Mouse (Mus musculus) intestine, embryonic 16.5 days (tissue): ENCODE data around the gene Spata18. TPM values are rescaled to one million over a fixed set of nuclear protein-coding genes. Genes with fewer than 3 reads are reported as not detected.
A peak's percentile ranks its signal among the peaks of the same experiment; 100 is the strongest.

Experiments
- ATAC-seq: fragments of 200-750 bp; cut with Nextera tagmentation; 2 replicates; pipeline ENCODE4 v1.8.0; 2017; ENCODE audit warnings: moderate TSS enrichment, moderate library complexity
- H3K27ac ChIP-seq: fragments of 300-500 bp; sonication (generic); 2 replicates; pipeline ENCODE4 v1.5.1; 2014; ENCODE audit warnings: mild to moderate bottlenecking, low read length
- H3K27me3 ChIP-seq: fragments of 300-500 bp; sonication (generic); replicated peaks from 2 replicates; pipeline ENCODE4 v1.6.1; 2014; ENCODE audit warnings: low read length, control low read depth, mixed read lengths; ENCODE audit not compliant: control insufficient read depth, insufficient read depth
- H3K36me3 ChIP-seq: fragments of 300-500 bp; sonication (generic); 2 replicates; pipeline ENCODE4 v1.6.1; 2014; ENCODE audit warnings: low read length, control low read depth; ENCODE audit not compliant: control insufficient read depth, insufficient read depth
- H3K4me1 ChIP-seq: fragments of 300-500 bp; sonication (generic); 2 replicates; pipeline ENCODE4 v1.6.1; 2014; ENCODE audit warnings: low read length, control low read depth, mixed read lengths; ENCODE audit not compliant: control insufficient read depth, insufficient read depth
- H3K4me2 ChIP-seq: fragments of 300-500 bp; sonication (generic); 2 replicates; pipeline ENCODE4 v1.6.1; 2014; ENCODE audit warnings: low read depth, low read length, control low read depth
- H3K4me3 ChIP-seq: fragments of 300-500 bp; sonication (generic); 2 replicates; pipeline ENCODE4 v1.5.1; 2014; ENCODE audit warnings: mild to moderate bottlenecking, low read length
- H3K9ac ChIP-seq: fragments of 300-500 bp; sonication (generic); 2 replicates; pipeline ENCODE4 v1.6.1; 2014; ENCODE audit warnings: low read depth, low read length
- H3K9me3 ChIP-seq: fragments of 300-500 bp; sonication (generic); 2 replicates; pipeline ENCODE4 v1.6.1; 2016; ENCODE audit warnings: low read length, control low read depth; ENCODE audit not compliant: control insufficient read depth
- WGBS: fragments of 180-500 bp; shearing (Covaris S2); extraction: QIAGEN DNeasy Blood & Tissue Kit; methylation state at CpG from one replicate; pipeline ENCODE4 v1.1.7; 2014; 5-methylcytosine and 5-hydroxymethylcytosine counted together
- polyA plus RNA-seq: library from polyadenylated mRNA; unstranded; fragments of >200 nt; fragmentation: Nextera tagmentation; extraction: Ambion mirVana; gene quantifications from 2 replicates; pipeline ENCODE4 v1.2.1, GENCODE M21; 2015

Gene Spata18
- 0.31 and 0.55 TPM in 2 replicates for polyA plus RNA-seq

DNA sequence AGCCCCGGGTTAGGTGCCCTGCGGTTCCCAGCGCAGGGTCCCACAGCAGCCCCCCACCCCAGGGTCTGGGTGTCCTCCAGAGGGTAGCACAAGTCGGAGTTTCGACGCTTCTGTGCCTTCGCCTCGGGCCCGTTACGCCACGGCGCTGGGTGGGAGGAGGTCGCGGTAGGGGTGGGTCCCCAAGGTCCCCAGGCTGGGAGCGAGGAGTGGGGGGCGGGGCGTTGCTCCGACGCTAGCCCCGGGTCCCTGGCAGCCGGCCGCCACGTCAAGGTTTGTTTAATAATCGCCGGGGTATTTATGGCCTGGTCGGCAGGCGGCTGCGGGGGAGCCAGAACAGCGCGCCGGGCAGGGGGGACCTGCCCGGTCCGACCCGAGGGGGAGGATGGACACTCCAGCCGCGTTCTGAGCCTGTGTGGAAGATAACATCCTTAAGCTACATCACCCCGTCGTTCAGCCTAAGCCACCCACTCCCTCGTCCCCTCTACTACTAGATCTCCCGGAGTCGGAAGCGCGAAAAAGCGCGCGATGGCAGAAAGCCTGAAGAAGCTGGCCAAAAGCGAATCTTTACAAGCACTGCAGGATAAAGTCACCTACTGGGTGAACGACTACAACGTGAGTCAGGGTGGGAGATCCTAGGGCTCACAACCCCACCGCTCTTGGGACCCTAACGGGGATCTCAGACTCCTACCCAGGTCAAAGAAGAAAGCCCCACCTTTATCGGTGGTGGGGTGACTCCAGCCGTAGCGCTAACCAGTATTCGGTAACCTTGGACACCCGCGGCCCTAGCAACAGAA is at the start of gene Spata18:
TSS of gene Spata18 (plus strand) at position 319 of the 794 bp plus-strand sequence.
- Histone ChIP-seq H3K4me3 (peak within 1 kb of the TSS; percentile 53), H3K9ac (peak within 1 kb of the TSS; percentile 61), H3K36me3 (no peaks in the 10 kb centered on the region), H3K4me1 (peaks cover 21% of the 10 kb centered on the region), H3K9me3 (no peaks in the 10 kb centered on the region), H3K27ac (no peak within 1 kb of the TSS), H3K27me3 (peaks cover 42% of the 10 kb centered on the region), H3K4me2 (peak within 1 kb of the TSS; percentile 89)
- no peak for ATAC-seq
- under 1% methylated on average over 57 of the region's 57 CpGs for WGBS

DNA sequence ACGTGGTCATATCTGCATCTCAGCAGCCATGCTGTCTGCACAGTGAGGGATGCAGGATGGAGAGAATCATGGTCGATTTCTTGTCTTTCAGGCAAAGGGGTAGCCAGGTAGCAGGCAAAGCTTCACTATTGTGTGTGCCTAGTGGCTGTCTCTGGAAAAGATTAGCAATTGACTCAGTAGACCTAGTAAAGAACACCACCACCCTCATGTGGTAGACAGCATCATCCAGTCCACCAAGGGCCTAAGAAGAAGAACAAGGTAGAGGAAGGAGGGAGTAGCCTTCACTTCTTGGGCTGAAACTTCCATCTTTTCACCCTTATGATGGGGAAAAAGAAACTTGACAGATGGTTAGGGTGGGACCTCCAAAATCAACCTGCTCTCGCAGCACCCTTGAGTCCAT is 48.3 kb upstream of the Spata18 start:
- Histone ChIP-seq H3K27ac (no peak overlapping the region), H3K4me1 (no peaks in the 10 kb centered on the region), H3K9me3 (no peaks in the 10 kb centered on the region), H3K27me3 (no peaks in the 10 kb centered on the region), H3K9ac (no peak overlapping the region), H3K4me3 (no peak overlapping the region), H3K4me2 (no peak overlapping the region), H3K36me3 (no peaks in the 10 kb centered on the region)
- no peak for ATAC-seq
- WGBS: 82% methylated on average over 3 of the region's 3 CpGs

DNA sequence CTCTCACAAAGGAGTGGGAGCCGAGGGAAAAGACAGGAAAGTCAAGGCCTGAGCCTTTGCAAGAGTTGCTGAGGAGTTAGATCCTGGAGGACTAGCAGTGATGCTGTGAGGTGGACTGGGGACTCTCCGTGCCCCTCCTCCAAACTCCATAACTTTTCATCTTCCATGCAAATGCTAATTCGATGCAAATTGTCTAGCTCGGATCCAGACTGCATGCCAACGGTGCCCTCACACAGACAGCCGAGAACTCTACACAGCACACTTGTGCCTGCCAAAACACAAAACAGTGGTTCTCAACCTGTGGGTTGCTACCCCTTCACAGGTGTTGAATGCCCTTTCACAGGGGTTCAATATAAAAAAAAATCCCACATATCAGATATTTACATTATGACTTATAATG is 46.6 kb upstream of the Spata18 start:
- Histone ChIP-seq H3K4me2 (no peak overlapping the region), H3K27me3 (no peaks in the 10 kb centered on the region), H3K36me3 (no peaks in the 10 kb centered on the region), H3K27ac (no peak overlapping the region), H3K4me1 (no peaks in the 10 kb centered on the region), H3K9ac (no peak overlapping the region), H3K9me3 (no peaks in the 10 kb centered on the region), H3K4me3 (no peak overlapping the region)
- no peak for ATAC-seq
- 86% methylated on average over 6 of the region's 6 CpGs for whole genome bisulfite sequencing

DNA sequence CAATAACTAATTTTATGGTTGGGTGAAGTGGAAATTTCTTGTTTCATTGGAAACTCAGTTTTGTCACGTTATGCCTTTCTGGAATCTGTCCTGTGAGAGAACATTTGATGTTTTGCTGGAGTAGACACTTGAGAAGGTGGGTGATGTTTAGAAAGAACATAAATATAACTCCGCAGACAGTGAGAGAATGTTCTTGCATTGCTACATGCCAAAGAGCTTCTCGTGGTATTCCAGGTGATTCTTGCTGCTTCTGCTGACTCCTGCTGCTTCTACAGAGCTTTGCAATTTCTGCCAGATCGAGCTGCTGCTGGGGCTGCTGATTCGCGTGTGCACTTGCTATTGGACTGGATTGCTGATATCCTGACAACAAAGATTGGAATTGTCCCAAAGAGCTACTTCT is 46.2 kb upstream of the Spata18 start:
- Histone ChIP-seq H3K4me2 (no peak overlapping the region), H3K27ac (no peak overlapping the region), H3K4me1 (no peaks in the 10 kb centered on the region), H3K27me3 (no peaks in the 10 kb centered on the region), H3K9ac (no peak overlapping the region), H3K9me3 (no peaks in the 10 kb centered on the region), H3K36me3 (no peaks in the 10 kb centered on the region), H3K4me3 (no peak overlapping the region)
- ATAC-seq: no peak
- 83% methylated on average over 6 of the region's 6 CpGs for WGBS

DNA sequence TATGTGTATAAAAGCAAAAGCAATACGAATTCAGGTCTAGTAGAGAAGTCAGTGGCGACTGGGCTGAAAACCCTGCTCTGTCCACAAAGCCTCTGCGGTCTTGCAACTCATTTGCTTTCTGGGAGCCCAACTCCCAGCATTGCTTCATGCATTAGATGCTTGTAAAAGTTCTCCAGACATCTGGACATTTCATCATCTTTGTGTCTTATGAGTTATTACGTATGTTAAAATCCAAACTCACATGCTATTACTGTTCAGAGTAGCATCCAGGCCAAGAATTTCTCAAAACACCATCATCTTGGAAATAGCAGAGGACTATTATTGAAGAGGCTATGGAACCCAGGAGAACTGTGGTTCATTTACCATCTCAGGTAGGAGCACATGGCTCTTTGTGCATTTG is 40.1 kb upstream of the Spata18 start:
- Histone ChIP-seq H3K4me2 (no peak overlapping the region), H3K27ac (no peak overlapping the region), H3K9me3 (no peaks in the 10 kb centered on the region; the same call in 1 of the 2 replicates), H3K9ac (no peak overlapping the region), H3K4me3 (no peak overlapping the region), H3K36me3 (no peaks in the 10 kb centered on the region), H3K4me1 (no peaks in the 10 kb centered on the region), H3K27me3 (no peaks in the 10 kb centered on the region)
- no peak for ATAC-seq
- WGBS: 89% methylated on average over 4 of the region's 4 CpGs

DNA sequence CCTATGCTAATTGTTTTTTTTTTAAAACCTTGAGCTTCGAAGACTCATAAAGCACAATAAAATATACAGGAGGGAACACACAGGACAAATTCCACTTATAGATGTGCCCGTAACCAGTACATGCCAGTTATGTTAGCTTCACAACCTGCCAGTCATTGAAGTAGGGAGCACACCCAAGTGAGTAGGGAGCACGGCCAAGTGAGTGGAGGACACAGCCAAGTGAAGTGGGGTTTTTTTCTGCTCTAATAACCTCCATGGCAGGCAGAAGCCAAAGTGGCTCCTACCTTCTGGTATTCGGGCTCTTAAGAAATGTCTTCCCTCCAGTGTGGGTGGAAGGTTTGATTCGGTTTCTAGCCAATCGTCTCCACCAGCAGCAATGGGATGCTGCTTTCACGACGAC is 37.9 kb upstream of the Spata18 start:
- 84% methylated on average over 8 of the region's 8 CpGs for WGBS
- Histone ChIP-seq H3K27ac (no peak overlapping the region), H3K9ac (no peak overlapping the region), H3K9me3 (no peaks in the 10 kb centered on the region; the same call in 1 of the 2 replicates), H3K4me2 (no peak overlapping the region), H3K27me3 (no peaks in the 10 kb centered on the region), H3K4me1 (no peaks in the 10 kb centered on the region), H3K4me3 (no peak overlapping the region), H3K36me3 (no peaks in the 10 kb centered on the region)
- ATAC-seq: no peak

DNA sequence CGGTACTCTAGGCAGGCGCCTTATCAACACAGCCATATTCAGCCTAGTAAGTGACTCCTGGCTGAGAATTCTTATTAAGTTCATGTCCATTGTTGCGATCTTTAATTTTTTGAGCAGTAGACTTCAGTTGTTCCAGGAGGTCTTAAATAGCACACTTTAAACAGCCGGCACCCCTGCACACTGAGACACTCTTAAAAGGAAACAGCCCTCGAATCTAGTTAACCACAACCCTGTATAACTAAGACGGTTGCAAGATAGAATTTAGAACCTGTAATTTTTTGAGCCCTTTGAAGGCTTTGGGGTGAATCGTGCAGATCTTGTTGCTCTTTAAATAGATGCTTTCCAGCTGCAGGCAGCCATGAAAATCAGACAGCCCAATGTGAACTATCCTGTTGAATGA is 36.0 kb upstream of the Spata18 start:
- WGBS: 76% methylated on average over 7 of the region's 7 CpGs
- Histone ChIP-seq H3K4me2 (no peak overlapping the region), H3K4me1 (no peaks in the 10 kb centered on the region), H3K9ac (no peak overlapping the region), H3K27me3 (no peaks in the 10 kb centered on the region), H3K4me3 (no peak overlapping the region), H3K9me3 (no peaks in the 10 kb centered on the region; the same call in 1 of the 2 replicates), H3K27ac (no peak overlapping the region), H3K36me3 (no peaks in the 10 kb centered on the region)
- no peak for ATAC-seq

DNA sequence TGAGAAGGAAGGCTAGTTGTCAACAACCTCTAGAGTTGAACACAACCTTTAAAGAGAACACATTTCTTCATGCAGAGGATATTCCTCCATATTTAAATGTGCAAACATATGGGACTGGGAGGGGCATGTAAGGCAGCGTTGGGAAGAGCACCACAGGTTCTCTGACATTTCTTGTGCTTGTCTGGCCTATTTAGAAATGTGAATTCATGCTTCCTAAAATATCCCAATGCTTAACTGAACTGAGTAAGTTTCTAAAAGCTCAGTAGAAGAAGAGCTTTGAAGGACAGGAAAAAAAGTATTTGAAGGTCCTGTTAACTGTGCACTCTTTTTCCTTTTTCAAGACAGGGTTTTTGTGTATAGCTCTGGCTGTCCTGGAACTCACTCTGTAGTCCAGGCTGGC is 32.2 kb upstream of the Spata18 start:
- no peak overlapping the region for H3K9ac ChIP-seq
- no peaks in the 10 kb centered on the region for H3K9me3 ChIP-seq
- no peaks in the 10 kb centered on the region for H3K36me3 ChIP-seq
- H3K27me3 ChIP-seq: no peaks in the 10 kb centered on the region
- H3K4me3 ChIP-seq: no peak overlapping the region
- ATAC-seq: no peak
- no peak overlapping the region for H3K4me2 ChIP-seq
- no peaks in the 10 kb centered on the region for H3K4me1 ChIP-seq
- no peak overlapping the region for H3K27ac ChIP-seq
- 79% methylated on average over 1 of the region's 1 CpGs for whole genome bisulfite sequencing

DNA sequence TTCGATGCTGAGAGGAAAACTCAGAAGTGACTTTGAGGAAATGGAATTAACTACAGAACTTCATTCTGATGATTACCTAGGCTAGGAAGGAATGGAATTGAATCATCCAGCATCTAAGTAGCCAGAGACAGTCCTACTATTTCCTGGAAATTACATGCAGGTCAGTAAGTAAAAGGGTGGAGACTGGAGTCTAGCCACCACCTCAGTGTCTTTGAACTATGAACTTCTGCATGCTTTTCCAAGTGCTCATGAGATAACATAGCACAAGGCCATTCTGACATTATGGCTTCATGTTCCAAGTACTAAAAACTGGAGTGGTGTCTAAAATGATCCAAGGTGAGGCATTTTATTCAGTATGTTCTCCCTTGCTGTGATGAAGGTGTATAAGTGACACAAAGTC is 25.7 kb upstream of the Spata18 start:
- Histone ChIP-seq H3K4me1 (peaks cover 5% of the 10 kb centered on the region; the same call in 1 of the 2 replicates), H3K27me3 (no peaks in the 10 kb centered on the region), H3K4me2 (no peak overlapping the region), H3K4me3 (no peak overlapping the region), H3K36me3 (no peaks in the 10 kb centered on the region), H3K9me3 (no peaks in the 10 kb centered on the region), H3K27ac (no peak overlapping the region), H3K9ac (no peak overlapping the region)
- 75% methylated on average over 1 of the region's 1 CpGs for WGBS
- peak; percentile 66 for ATAC-seq

DNA sequence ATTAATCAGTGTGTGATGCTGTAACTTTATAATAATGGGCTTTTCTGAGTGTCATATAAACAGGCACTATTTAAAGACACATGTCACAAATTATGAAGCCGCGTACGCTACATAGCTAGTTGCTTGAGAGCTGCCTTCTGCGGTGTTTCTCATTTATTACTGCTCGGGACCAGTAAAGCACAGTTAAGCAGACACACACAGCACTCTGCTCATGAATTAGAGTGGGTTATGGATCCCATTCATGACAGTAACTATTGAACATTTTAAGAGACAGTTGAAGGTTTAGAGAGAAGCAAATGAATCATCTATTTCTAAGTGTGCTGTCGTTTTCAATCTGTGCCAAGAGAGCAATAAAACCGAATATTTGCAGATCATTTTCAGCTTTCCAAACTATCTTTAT is 24.3 kb upstream of the Spata18 start:
- Histone ChIP-seq H3K27ac (no peak overlapping the region), H3K4me2 (no peak overlapping the region), H3K36me3 (no peaks in the 10 kb centered on the region), H3K9ac (no peak overlapping the region), H3K27me3 (no peaks in the 10 kb centered on the region), H3K4me3 (no peak overlapping the region), H3K4me1 (peaks cover 5% of the 10 kb centered on the region; the same call in 1 of the 2 replicates), H3K9me3 (no peaks in the 10 kb centered on the region)
- 80% methylated on average over 7 of the region's 7 CpGs for WGBS
- ATAC-seq: no peak
